Mouse (Mus musculus): Measurements from ENCODE around the gene Sema4g. TPM values are rescaled to one million over a fixed set of nuclear protein-coding genes. Genes with fewer than 3 reads are reported as not detected.

Gene Sema4g
- total RNA-seq (2023), result under 1 TPM; 0.15 to 0.71 TPM

GRCm38 (mm10) chr19:44988831-44989566 is at the start of gene Sema4g:
TSS of gene Sema4g (plus strand) at chr19:44989101.

GRCm38 (mm10) chr19:45005444-45005843 is 16.5 kb downstream of the Sema4g start, which contains the start of gene Twnk:
TSS of gene Twnk (plus strand) at chr19:45005663.

GRCm38 (mm10) chr19:45005957-45006712 is 17.2 kb downstream of the Sema4g start, which contains the start of gene Mrpl43:
TSS of gene Mrpl43 (minus strand) at chr19:45006442.

GRCm38 (mm10) chr19:45014335-45014971 is 25.6 kb downstream of the Sema4g start, which contains the start of gene Lzts2:
TSS of gene Lzts2 (plus strand) at chr19:45014414.

GRCm38 (mm10) chr19:45045651-45046050 is 56.8 kb downstream of the Sema4g start, which contains the start of gene Pdzd7:
TSS of gene Pdzd7 (minus strand) at chr19:45045717.

GRCm38 (mm10) chr19:45047417-45047934 is 58.6 kb downstream of the Sema4g start, which contains the start of gene Sfxn3:
TSS of gene Sfxn3 (plus strand) at chr19:45047503.

Other genes starting within 250 kb of the Sema4g start
- not detected for gene Pax2, start 233.1 kb upstream of the Sema4g start, total RNA-seq (2023)
- 10 to 100 TPM; 46.7 to 47.6 TPM for gene Slf2, start 58.0 kb upstream of the Sema4g start, total RNA-seq (2023)
- gene Twnk, start 16.6 kb downstream of the Sema4g start, total RNA-seq (2023), result 1 to 10 TPM; 9.0 to 9.1 TPM
- 10 to 100 TPM; 35.9 to 39.9 TPM for gene Mrpl43, start 17.3 kb downstream of the Sema4g start, total RNA-seq (2023)
- gene Lzts2, start 25.3 kb downstream of the Sema4g start, total RNA-seq (2023), result under 1 TPM in 1 of 2 experiments, not detected in 1; 0.31 TPM
- gene Pdzd7, start 56.6 kb downstream of the Sema4g start, total RNA-seq (2023), result not detected
- gene Sfxn3, start 58.4 kb downstream of the Sema4g start, total RNA-seq (2023), result 10 to 100 TPM; 79.0 to 87.6 TPM
- under 1 TPM; 0.42 to 0.55 TPM for gene Kazald1, start 86.1 kb downstream of the Sema4g start, total RNA-seq (2023)
- gene Tlx1, start 161.6 kb downstream of the Sema4g start, total RNA-seq (2023), result under 1 TPM in 1 of 2 experiments, not detected in 1; 0.24 TPM
- not detected for gene Lbx1, start 246.7 kb downstream of the Sema4g start, total RNA-seq (2023)